Mouse (Mus musculus) central nervous system, embryonic 14 days (tissue): ENCODE measurements around the gene Olfr1428. TPM values are rescaled to one million over a fixed set of nuclear protein-coding genes. Genes with fewer than 3 reads are reported as not detected.

Experiments used
- polyA plus RNA-seq: library from polyadenylated mRNA; depleted of rRNA; stranded (reverse); fragments of >200 nt; gene quantifications from 2 replicates; pipeline ENCODE4 v1.2.3, GENCODE M21; 2012; rRNA removed

Olfr1428 gene
- not detected in 2 replicates for polyA plus RNA-seq

DNA sequence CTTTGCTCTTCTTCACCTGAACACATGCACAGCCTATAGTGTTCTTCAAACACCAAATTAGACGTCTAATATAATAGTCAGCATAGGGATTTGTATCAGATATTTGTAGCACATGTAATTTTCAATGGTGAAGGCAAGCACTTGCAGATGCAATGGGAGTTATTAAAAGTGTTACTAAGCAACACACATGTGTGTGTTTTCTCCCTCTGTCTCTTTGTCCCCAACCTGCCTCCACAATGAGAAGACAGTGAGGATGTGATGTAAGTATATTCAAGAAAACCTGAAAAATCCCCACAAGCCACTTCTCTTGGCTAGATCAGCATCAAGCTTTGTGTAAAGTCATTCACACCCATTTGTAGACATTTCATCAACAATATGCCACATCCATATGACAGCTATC lies at the start of gene Olfr1428:
TSS of gene Olfr1428 (minus strand) at position 101 of the 400 bp plus-strand sequence.

GRCm38 (mm10) chr19:12123103-12123502 lies 7.4 kb upstream of the Olfr1428 start, which contains the start of gene Olfr76:
TSS of gene Olfr76 (minus strand) at chr19:12123203.

DNA sequence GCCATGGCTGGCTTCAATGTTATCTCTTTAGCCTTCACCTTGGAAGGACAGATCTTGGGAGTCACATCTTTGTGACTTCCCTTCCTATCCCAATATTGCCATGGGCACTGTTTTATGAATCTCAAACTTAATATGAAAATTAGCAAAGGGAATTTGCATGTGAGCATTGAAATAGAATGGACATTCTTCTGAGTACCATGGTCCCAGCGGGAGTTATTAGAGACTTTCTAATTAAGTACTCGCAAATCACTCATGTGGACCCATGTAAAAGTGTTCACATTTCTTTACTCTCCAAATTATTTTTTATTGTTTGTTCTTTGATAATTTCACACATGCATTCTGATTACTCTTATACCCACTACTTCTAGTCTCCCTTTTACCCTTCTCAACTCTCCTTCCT lies 12.5 kb downstream of the Olfr1428 start, which contains the start of gene Olfr1427:
TSS of gene Olfr1427 (minus strand) at position 101 of the 400 bp plus-strand sequence.

GRCm38 (mm10) chr19:12091913-12092312 lies 23.8 kb downstream of the Olfr1428 start, which contains the start of gene Olfr1426:
TSS of gene Olfr1426 (minus strand) at chr19:12092013.

DNA sequence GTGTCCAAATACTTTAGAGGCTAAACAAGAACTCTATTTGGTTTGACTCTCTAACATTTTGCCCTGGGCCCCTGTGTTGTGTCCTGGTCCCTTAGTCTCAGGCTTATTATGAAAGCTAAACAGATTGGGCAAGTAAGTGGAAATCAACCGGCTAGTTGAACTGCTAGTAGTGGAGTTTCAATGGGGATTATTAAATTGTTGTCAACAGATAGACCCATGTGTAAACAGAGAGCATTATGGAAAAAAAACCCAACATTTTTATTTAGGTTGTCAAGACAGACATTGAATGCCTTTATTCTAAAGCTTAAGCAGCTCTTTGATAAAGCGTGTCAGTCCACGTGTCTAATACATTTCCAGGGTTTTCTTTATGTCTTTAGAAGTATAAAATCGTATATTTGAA lies 38.1 kb downstream of the Olfr1428 start, which contains the start of gene Olfr1425:
TSS of gene Olfr1425 (minus strand) at position 101 of the 400 bp plus-strand sequence.

DNA sequence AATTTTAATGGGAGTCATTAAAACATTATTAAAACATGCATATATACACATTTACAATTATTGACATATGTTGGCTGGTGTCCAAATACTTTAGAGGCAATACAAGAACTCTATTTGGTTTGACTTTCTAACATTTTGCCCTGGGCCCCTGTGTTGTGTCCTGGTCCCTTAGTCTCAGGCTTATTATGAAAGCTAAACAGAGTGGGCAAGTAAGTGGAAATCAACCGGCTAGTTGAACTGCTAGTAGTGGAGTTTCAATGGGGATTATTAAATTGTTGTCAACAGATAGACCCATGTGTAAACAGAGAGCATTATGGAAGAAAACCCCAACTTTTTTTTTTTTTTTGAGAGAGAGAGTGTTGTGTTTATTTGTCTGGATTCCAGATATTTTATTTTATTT lies 53.1 kb downstream of the Olfr1428 start, which contains the start of gene Olfr1424:
TSS of gene Olfr1424 (minus strand) at position 101 of the 400 bp plus-strand sequence.

Other genes with a start within 250 kb of the Olfr1428 start
- gene Olfr1419, start 240.8 kb downstream of the Olfr1428 start, polyA plus RNA-seq = 0.06 TPM in 1 of 2 replicates, not detected in the other
- not detected in 2 replicates for gene Olfr1420, start 229.3 kb downstream of the Olfr1428 start, polyA plus RNA-seq
- gene Patl1, start 203.5 kb downstream of the Olfr1428 start, polyA plus RNA-seq = 31.4 and 33.7 TPM in 2 replicates
- 34.8 and 35.5 TPM in 2 replicates for gene Osbp, start 150.0 kb downstream of the Olfr1428 start, polyA plus RNA-seq
- gene Olfr1423, start 74.6 kb downstream of the Olfr1428 start, polyA plus RNA-seq = not detected in 2 replicates
- not detected in 2 replicates for gene Olfr1424, start 53.2 kb downstream of the Olfr1428 start, polyA plus RNA-seq
- gene Olfr1425, start 38.2 kb downstream of the Olfr1428 start, polyA plus RNA-seq = not detected in 2 replicates
- gene Olfr1426, start 23.9 kb downstream of the Olfr1428 start, polyA plus RNA-seq = not detected in 2 replicates
- gene Olfr1427, start 12.6 kb downstream of the Olfr1428 start, polyA plus RNA-seq = not detected in 2 replicates
- not detected in 2 replicates for gene Olfr76, start 7.3 kb upstream of the Olfr1428 start, polyA plus RNA-seq
- not detected in 2 replicates for gene Olfr1555-ps1, start 54.2 kb upstream of the Olfr1428 start, polyA plus RNA-seq
- gene Olfr1431, start 84.7 kb upstream of the Olfr1428 start, polyA plus RNA-seq = not detected in 2 replicates
- not detected in 2 replicates for gene Olfr1432, start 116.7 kb upstream of the Olfr1428 start, polyA plus RNA-seq
- not detected in 2 replicates for gene Olfr262, start 125.8 kb upstream of the Olfr1428 start, polyA plus RNA-seq
- gene Olfr235, start 145.1 kb upstream of the Olfr1428 start, polyA plus RNA-seq = not detected in 2 replicates
- not detected in 2 replicates for gene Olfr1434, start 164.0 kb upstream of the Olfr1428 start, polyA plus RNA-seq
- gene Olfr1436, start 183.2 kb upstream of the Olfr1428 start, polyA plus RNA-seq = not detected in 2 replicates
- not detected in 2 replicates for gene Olfr1437, start 209.2 kb upstream of the Olfr1428 start, polyA plus RNA-seq
- gene Olfr1438-ps1, start 220.0 kb upstream of the Olfr1428 start, polyA plus RNA-seq = not detected in 2 replicates